20 mouse cellular contexts compared by ENCODE assay signal in genomic region chr13:53390167-53390566, GRCm38 (mm10). TPM values are rescaled to one million over a fixed set of nuclear protein-coding genes. Genes with fewer than 3 reads are reported as not detected.
DNase-seq lines count a peak whose midpoint lies in the region; ATAC-seq lines count a peak whose summit lies in the region.
"Had no signal": no experiment of that assay in that cellular context is flagged by ENCODE, and none has a peak within 500 bp of the region (broad histone marks: within the 10 kb centered on the region; RNA-seq: fewer than 3 reads in every experiment).

No protein-coding gene starts in this region.

- no peaks in the 10 kb centered on the region for H3K4me1 ChIP-seq in hindbrain, embryonic 11.5 days (replicated peaks; ENCODE audit: control insufficient read depth, insufficient read depth, low read length)

- H3K27ac ChIP-seq in hindbrain, embryonic 11.5 days (ENCODE audit: low read depth, low read length), result no peak overlapping the region
- H3K27ac ChIP-seq: embryonic facial prominence, embryonic 12.5 days; hindbrain, embryonic 15.5 days; kidney, postnatal 0 days had no signal

- WGBS in hindbrain, embryonic 11.5 days, result 73% methylated on average over 4 of the region's 4 CpGs

- no peak overlapping the region for H3K9ac ChIP-seq in hindbrain, embryonic 11.5 days (ENCODE audit: low read depth, low read length)
- H3K9ac ChIP-seq: embryonic facial prominence, embryonic 12.5 days; hindbrain, embryonic 15.5 days had no signal

- no peaks in the 10 kb centered on the region; the same call in none of the 2 replicates for H3K27me3 ChIP-seq in hindbrain, embryonic 11.5 days (ENCODE audit: control insufficient read depth, insufficient read depth, low read length)
- H3K27me3 ChIP-seq: embryonic facial prominence, embryonic 12.5 days had no signal

- no peak overlapping the region for H3K4me2 ChIP-seq in hindbrain, embryonic 11.5 days (replicated peaks; ENCODE audit: low read depth, low read length)
- H3K4me2 ChIP-seq: embryonic facial prominence, embryonic 12.5 days; heart, embryonic 11.5 days; hindbrain, embryonic 15.5 days had no signal

- no peaks in the 10 kb centered on the region for H3K9me3 ChIP-seq in hindbrain, embryonic 11.5 days (ENCODE audit: control insufficient read depth, low read length)
- H3K9me3 ChIP-seq: embryonic facial prominence, embryonic 12.5 days; hindbrain, embryonic 15.5 days had no signal

- ATAC-seq in CD4-positive, CD25-positive, alpha-beta regulatory T cell, adult 4 months, result peak; percentile 64
- ATAC-seq in hematopoietic stem cell, adult 5-6 weeks (replicated peaks in 1 of 2; ENCODE audit: insufficient read depth in 1 of 2, low FRiP score in 2 of 2, low TSS enrichment in 1 of 2, low read depth in 1 of 2, poor library complexity in 2 of 2, severe bottlenecking in 2 of 2), result peak; percentile 46 to 58; a peak in 2 of 4 replicates
- no peak for ATAC-seq in hindbrain, embryonic 11.5 days (ENCODE audit: low FRiP score)
- ATAC-seq: forebrain, embryonic 14.5 days; intestine, postnatal 0 days; midbrain, embryonic 16.5 days had no signal

- no peaks in the 10 kb centered on the region for H3K36me3 ChIP-seq in hindbrain, embryonic 11.5 days (ENCODE audit: control insufficient read depth, insufficient read depth, low read length)
- H3K36me3 ChIP-seq: embryonic facial prominence, embryonic 12.5 days; hindbrain, embryonic 15.5 days had no signal

- DNase-seq in CD4-positive helper T cell, adult 2 months (ENCODE audit: low read depth, low spot score), result peak; percentile 46
- peak; percentile 81 for DNase-seq in thymus, postnatal 0 days (ENCODE audit: low spot score)
- no peak for DNase-seq in ovary, adult 18-20 months (ENCODE audit: low spot score)
- no peak for DNase-seq in layer of hippocampus, postnatal 36 days
- no peak for DNase-seq in hindbrain, embryonic 11.5 days (ENCODE audit: low spot score)
- DNase-seq in lung, postnatal 14 days, result no peak
- DNase-seq: cerebellum, postnatal 10 days; gastrocnemius, postnatal 25 days; heart, postnatal 10 days; retina, postnatal 1 day had no signal

- no peak overlapping the region for H3K4me3 ChIP-seq in hindbrain, embryonic 11.5 days (ENCODE audit: low read depth, low read length)
- H3K4me3 ChIP-seq: embryonic facial prominence, embryonic 12.5 days; erythroblast, embryonic 14.5 days; hindbrain, embryonic 15.5 days had no signal

RNA-seq across cellular contexts. Expression of gene Sptlc1, which starts 13.0 kb away (rescaled TPM):
- polyA plus RNA-seq in CD4-positive, CD25-positive, alpha-beta regulatory T cell, adult 4 months (2017; shearing (Covaris generic)), result 10 to 100 TPM; 26.5 to 33.7 TPM
- total RNA-seq in hematopoietic stem cell, adult 5-6 weeks (2017), result 37.5 and 42.9 TPM in 2 replicates
- 35.0 and 37.2 TPM in 2 replicates for polyA plus RNA-seq in thymus, postnatal 0 days (2015; fragmentation: Nextera tagmentation; extraction: Ambion mirVana)
- total RNA-seq in layer of hippocampus, postnatal 36 days (2021), result 10 to 100 TPM; 28.1 to 31.5 TPM
- 37.8 and 38.6 TPM in 2 replicates for polyA plus RNA-seq in hindbrain, embryonic 11.5 days (2014; fragmentation: Nextera tagmentation; extraction: Ambion mirVana)

Comparison
In these comparisons a context has a peak if more than half of its experiments do, and no peak if none do; other contexts are left out.
1. DNase-seq: peak in CD4-positive helper T cell, adult 2 months (single experiment) and thymus, postnatal 0 days (single experiment); none in ovary, adult 18-20 months (single experiment), layer of hippocampus, postnatal 36 days (0 of 2), hindbrain, embryonic 11.5 days (single experiment) and lung, postnatal 14 days (single experiment).